Mouse (Mus musculus): ENCODE results near the gene Jarid2.

DNA sequence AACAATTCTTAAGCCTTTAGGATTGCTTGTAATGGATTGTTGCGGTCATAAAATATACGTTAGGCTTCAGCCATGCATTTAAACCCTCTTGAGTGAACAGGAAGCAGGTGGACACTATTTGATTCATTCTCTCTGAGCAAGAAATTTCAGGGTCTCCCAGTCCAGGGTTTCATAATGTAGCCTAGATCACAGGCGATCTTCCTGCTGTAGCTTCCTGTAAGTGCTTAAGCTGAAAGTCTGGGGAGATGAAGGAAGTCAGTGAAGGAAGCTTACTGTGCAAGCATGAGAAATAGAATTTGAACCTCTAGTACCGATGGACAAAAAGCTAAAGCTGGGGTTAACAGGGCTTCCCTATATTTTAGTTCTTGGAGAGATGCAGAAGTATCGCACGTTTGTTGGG lies 38.5 kb downstream of the Jarid2 start:
- TF ChIP-seq CTCF (IDR thresholded peaks at IDR 0.05; ENCODE audit: control insufficient read depth, insufficient read depth, insufficient read length) (no peak), MAX (IDR thresholded peaks at IDR 0.05) (no peak), FOSL1 (IDR thresholded peaks at IDR 0.05; ENCODE audit: insufficient read depth, low read length, poor library complexity, severe bottlenecking) (no peak)
